Mouse (Mus musculus) frontal cortex, postnatal 25 days (tissue): ENCODE data around the gene Rrm2.

Source experiments
- DNase-seq, 2 experiments: peaks; one replicate each; pipeline ENCODE4 v3.0.0; 2022; ENCODE audit warnings: low spot score in 2 of 2

Gene Rrm2

GRCm38 (mm10) chr12:24750521-24750920 is 42.5 kb downstream of the Rrm2 start:
- no peak for DNase-seq

- no peak for DNase-seq
These were observed 45.6 kb downstream of the Rrm2 start for GRCm38 (mm10) chr12:24753680-24754079.

- no peak for DNase-seq
These were observed 46.7 kb downstream of the Rrm2 start for GRCm38 (mm10) chr12:24754693-24755092.

GRCm38 (mm10) chr12:24755471-24755870 is 47.4 kb downstream of the Rrm2 start:
- DNase-seq, result no peak

GRCm38 (mm10) chr12:24757387-24757786 is 49.3 kb downstream of the Rrm2 start:
- DNase-seq, result no peak

GRCm38 (mm10) chr12:24758374-24758773 is 50.3 kb downstream of the Rrm2 start:
- peak in 1 of 2 experiments; percentile 28 for DNase-seq

- DNase-seq, result no peak
These were observed 54.2 kb downstream of the Rrm2 start for GRCm38 (mm10) chr12:24762253-24762652.
